Mouse (Mus musculus) limb, embryonic 11.5 days (tissue): ENCODE results near the gene Gm5868. TPM values are rescaled to one million over a fixed set of nuclear protein-coding genes. Genes with fewer than 3 reads are reported as not detected.
A peak's percentile ranks its signal among the peaks of the same experiment; 100 is the strongest.
"Not testable (repeated sequence)": the region's sequence is repeated elsewhere in the genome, so short reads cannot be mapped to it uniquely, and the experiment has no call there.

ENCODE experiments used
- ATAC-seq: fragments of 200-750 bp; cut with Nextera tagmentation; 2 replicates; pipeline ENCODE4 v1.8.0; 2017; ENCODE audit warnings: low read depth; ENCODE audit not compliant: insufficient number of reproducible peaks, low FRiP score, low TSS enrichment
- DNase-seq: peaks from one replicate; pipeline ENCODE4 v3.0.0-alpha.2; 2015; ENCODE audit warnings: low spot score
- H3K27ac ChIP-seq: fragments of 300-500 bp; sonication (generic); replicated peaks from 2 replicates; pipeline ENCODE4 v1.5.1; 2014; ENCODE audit warnings: low read depth, mild to moderate bottlenecking, low read length
- H3K27me3 ChIP-seq: fragments of 300-500 bp; sonication (generic); 2 replicates; pipeline ENCODE4 v1.6.1; 2014; ENCODE audit warnings: mild to moderate bottlenecking, low read length, mixed read lengths; ENCODE audit not compliant: control insufficient read depth, insufficient read depth
- H3K36me3 ChIP-seq: fragments of 300-500 bp; sonication (generic); 2 replicates; pipeline ENCODE4 v1.6.1; 2014; ENCODE audit warnings: mild to moderate bottlenecking, low read length, moderate library complexity, mixed read lengths; ENCODE audit not compliant: control insufficient read depth, insufficient read depth
- H3K4me1 ChIP-seq: fragments of 300-500 bp; sonication (generic); 2 replicates; pipeline ENCODE4 v1.6.1; 2014; ENCODE audit warnings: low read length, mixed read lengths; ENCODE audit not compliant: control insufficient read depth, insufficient read depth
- H3K4me2 ChIP-seq: fragments of 300-500 bp; sonication (generic); 2 replicates; pipeline ENCODE4 v1.6.1; 2014; ENCODE audit warnings: low read depth, mild to moderate bottlenecking, moderate library complexity; ENCODE audit not compliant: severe bottlenecking
- H3K4me3 ChIP-seq: fragments of 300-500 bp; sonication (generic); 2 replicates; pipeline ENCODE4 v1.5.1; 2014; ENCODE audit warnings: low read depth, low read length
- H3K9ac ChIP-seq: fragments of 300-500 bp; sonication (generic); 2 replicates; pipeline ENCODE4 v1.6.1; 2014; ENCODE audit warnings: mild to moderate bottlenecking, low read length
- H3K9me3 ChIP-seq: fragments of 300-500 bp; sonication (generic); 2 replicates; pipeline ENCODE4 v1.6.1; 2016; ENCODE audit warnings: low read length; ENCODE audit not compliant: control insufficient read depth
- WGBS: fragments of 180-500 bp; shearing (Covaris S2); extraction: QIAGEN DNeasy Blood & Tissue Kit; methylation state at CpG from one replicate; pipeline ENCODE4 v1.1.7; 2014; 5-methylcytosine and 5-hydroxymethylcytosine counted together
- polyA plus RNA-seq: library from polyadenylated mRNA; unstranded; fragments of >200 nt; fragmentation: Nextera tagmentation; extraction: Ambion mirVana; gene quantifications from 2 replicates; pipeline ENCODE4 v1.2.1, GENCODE M21; 2014

Gene Gm5868
- polyA plus RNA-seq, 1 experiment from 2014 or later: 0.81 TPM

GRCm38 (mm10) chr5:72586667-72587191, 622 bp downstream of the Gm5868 start:
- not testable (repeated sequence) for H3K9ac ChIP-seq, H3K27me3 ChIP-seq, H3K9me3 ChIP-seq, H3K36me3 ChIP-seq, H3K4me1 ChIP-seq, H3K27ac ChIP-seq
- peak overlapping the region; percentile 71 for H3K4me2 ChIP-seq
- DNase-seq (peak; percentile 24), ATAC-seq (0 out of 2 replicates have a peak, but pooled peaks have one; percentile 9)
- 46% methylated on average over 25 of the region's 25 CpGs for WGBS
- H3K4me3 ChIP-seq: peak overlapping the region; percentile 37

GRCm38 (mm10) chr5:72586122-72586521, 1.2 kb downstream of the Gm5868 start:
- H3K4me3 ChIP-seq, H3K9me3 ChIP-seq, H3K4me2 ChIP-seq, H3K9ac ChIP-seq, H3K27ac ChIP-seq, H3K4me1 ChIP-seq, H3K36me3 ChIP-seq, ATAC-seq, DNase-seq: not testable (repeated sequence)
- peaks cover 10% of the 10 kb centered on the region; the same call in 1 of the 2 replicates for H3K27me3 ChIP-seq
- 41% methylated on average over 7 of the region's 7 CpGs for WGBS

GRCm38 (mm10) chr5:72580970-72581332, 6.4 kb downstream of the Gm5868 start, which contains the start of gene Zar1:
Gene Zar1, minus strand, starts transcription at chr5:72581254.
- H3K27ac ChIP-seq, H3K4me1 ChIP-seq, H3K9me3 ChIP-seq, H3K36me3 ChIP-seq, H3K27me3 ChIP-seq: not testable (repeated sequence)
- WGBS: 7% methylated on average over 14 of the region's 21 CpGs
- H3K4me3 ChIP-seq: peak within 1 kb of the TSS; percentile 41
- peak; percentile 51 for ATAC-seq
- peak within 1 kb of the TSS; percentile 45; the same call in 1 of the 2 replicates for H3K9ac ChIP-seq
- DNase-seq: peak; percentile 38
- peak within 1 kb of the TSS; percentile 71 for H3K4me2 ChIP-seq

DNA sequence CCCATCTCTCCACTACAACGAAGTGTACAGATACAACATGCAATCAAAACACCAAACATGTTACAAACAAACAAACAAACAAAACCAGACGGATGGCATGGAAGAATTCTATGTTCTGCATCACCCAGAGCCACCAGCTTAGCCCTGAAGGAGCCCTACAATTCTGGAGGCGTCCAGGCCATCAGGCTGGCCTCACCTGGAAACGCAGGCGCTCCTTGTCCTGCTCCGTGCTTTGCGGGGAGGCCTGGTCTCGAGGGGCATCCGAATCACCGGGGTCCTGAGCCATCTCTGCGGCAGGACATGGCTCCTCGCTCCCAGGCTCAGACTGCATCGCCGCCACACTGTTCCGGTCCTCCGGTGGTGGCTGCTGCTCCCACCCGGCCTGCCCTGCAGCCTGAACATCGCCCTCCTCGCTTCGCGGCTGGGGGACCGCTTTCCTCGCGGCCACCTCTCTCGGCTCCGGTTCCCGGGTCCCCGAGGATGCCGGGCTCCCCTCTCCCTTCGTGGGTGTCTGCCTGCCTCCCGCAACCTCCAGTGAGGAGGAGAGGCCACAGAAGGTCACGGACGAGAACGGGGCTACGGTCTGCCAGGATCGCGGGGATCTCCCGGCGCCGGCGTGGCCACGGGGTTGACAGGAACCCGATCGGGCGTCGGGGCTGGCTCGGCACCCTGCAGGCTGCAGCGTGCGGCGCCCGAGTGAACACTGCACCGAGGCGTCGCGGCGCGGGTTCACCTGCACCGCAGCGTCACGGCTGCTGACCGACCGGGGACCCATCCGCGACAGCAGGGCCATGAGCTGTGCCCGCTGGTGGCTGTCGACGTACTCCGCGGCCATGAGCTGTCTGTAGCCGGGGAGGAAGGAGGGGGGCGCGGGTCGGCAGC, 7.0 kb downstream of the Gm5868 start:
- H3K4me3 ChIP-seq: peak overlapping the region; percentile 41
- H3K4me1 ChIP-seq, H3K27ac ChIP-seq, H3K27me3 ChIP-seq, H3K9me3 ChIP-seq, H3K36me3 ChIP-seq: not testable (repeated sequence)
- DNase-seq (peak; percentile 62), ATAC-seq (peak; percentile 78)
- H3K4me2 ChIP-seq: peak overlapping the region; percentile 71
- H3K9ac ChIP-seq: peak overlapping the region; percentile 45; the same call in 1 of the 2 replicates
- 8% methylated on average over 41 of the region's 73 CpGs for WGBS

DNA sequence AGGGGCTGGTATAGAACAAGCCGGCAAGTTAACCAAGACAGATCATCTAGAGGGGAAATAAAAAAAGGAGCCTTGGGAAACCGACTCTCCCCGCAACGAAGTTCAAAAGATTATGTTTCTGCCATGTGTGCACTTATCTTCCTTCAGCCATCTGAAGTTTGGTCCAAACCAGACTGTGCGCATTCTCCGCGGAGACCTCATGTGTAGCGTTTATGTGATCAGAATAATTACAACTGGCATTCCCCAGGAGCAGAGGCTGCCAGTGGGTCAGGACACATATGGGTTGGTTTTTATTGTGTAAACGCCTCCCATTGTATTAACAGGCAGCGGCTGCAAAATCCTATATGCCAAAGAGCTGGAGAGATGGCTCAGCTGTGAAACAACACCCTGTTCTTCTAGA, 7.8 kb downstream of the Gm5868 start:
- ATAC-seq: 0 out of 2 replicates have a peak, but pooled peaks have one; percentile 23
- H3K4me3 ChIP-seq, H3K9me3 ChIP-seq, H3K4me1 ChIP-seq, H3K27me3 ChIP-seq, H3K36me3 ChIP-seq, H3K4me2 ChIP-seq, H3K27ac ChIP-seq, H3K9ac ChIP-seq: not testable (repeated sequence)
- peak; percentile 56 for DNase-seq
- WGBS: 43% methylated on average over 10 of the region's 10 CpGs

DNA sequence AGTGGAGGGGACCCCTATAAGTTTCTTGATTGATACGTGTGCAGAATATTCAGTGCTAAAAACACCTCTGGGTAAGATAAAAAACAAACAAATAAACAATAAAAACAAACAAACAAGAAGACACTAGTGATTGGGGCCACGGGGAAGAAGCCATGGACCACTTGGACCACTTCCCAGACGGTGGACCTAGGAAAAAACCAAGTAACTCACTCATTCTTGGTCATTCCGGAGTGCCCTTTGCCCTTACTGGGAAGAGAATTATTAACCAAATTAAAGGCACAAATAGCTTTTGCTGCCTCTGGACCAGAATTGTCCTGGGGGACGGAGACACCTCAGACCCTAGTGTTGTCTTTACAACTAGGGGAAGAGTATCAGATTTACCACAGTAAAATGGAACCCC, 21.7 kb downstream of the Gm5868 start:
- Histone ChIP-seq H3K4me1 (no peaks in the 10 kb centered on the region), H3K27me3 (no peaks in the 10 kb centered on the region), H3K4me3 (no peak overlapping the region), H3K27ac (no peak overlapping the region), H3K9ac (no peak overlapping the region), H3K9me3 (no peaks in the 10 kb centered on the region), H3K4me2 (no peak overlapping the region), H3K36me3 (no peaks in the 10 kb centered on the region)
- DNase-seq (no peak), ATAC-seq (no peak)
- 90% methylated on average over 5 of the region's 5 CpGs for WGBS

DNA sequence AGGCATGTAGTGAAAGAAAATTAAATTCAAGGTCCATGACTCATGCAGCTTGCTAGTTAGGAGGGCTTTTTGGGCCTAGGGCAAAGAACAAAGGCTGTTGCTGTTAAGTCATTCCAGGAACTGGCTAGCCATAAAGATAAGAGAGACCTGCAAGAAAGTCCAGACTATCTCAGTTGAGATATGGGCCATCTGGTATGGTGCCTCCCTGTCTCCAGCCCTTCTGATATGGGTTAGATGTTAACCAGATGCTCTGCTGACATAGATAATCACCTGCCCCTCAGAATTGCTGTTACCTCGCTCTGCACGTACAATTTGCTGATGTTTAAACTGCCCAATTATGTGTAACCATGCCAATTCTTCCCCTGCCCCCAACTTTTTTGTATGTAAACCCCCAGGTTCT, 24.2 kb downstream of the Gm5868 start:
- 87% methylated on average over 2 of the region's 2 CpGs for WGBS
- DNase-seq, H3K4me2 ChIP-seq, H3K27me3 ChIP-seq, ATAC-seq, H3K36me3 ChIP-seq, H3K4me1 ChIP-seq, H3K4me3 ChIP-seq, H3K27ac ChIP-seq, H3K9ac ChIP-seq, H3K9me3 ChIP-seq: not testable (repeated sequence)

DNA sequence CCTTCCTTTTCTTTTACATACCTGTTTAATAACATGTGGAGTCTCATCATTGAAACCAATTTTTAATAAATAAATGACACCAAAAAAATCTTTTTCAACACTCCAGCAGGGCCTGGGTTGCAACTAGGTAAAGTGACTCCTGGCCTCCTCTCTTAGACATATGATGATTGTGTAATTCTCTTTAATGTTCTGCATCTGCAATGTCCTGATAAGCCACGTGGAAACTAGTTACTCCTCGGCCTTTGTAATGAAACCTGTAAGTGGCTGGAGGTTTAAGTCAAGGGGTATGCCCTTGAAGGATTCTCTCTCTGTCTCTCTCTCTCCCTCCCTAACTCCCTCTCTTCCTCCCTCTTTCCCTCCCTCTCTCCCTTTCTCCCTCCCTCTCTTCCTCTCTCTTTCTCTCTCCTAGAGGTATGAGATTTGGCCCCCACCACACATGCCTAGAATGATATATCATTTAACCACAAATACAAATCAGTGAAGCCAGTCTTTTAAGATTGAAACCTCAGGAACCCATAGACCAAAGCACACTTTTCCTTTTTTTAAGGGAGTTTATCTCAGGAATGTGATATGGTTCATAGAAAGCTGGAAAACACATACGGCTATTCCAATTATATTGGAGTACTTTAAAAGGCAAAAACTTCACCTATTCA, 26.2 kb downstream of the Gm5868 start:
- H3K27ac ChIP-seq: no peak overlapping the region
- no peak overlapping the region for H3K9ac ChIP-seq
- no peak for DNase-seq
- H3K9me3 ChIP-seq: no peaks in the 10 kb centered on the region
- no peaks in the 10 kb centered on the region for H3K36me3 ChIP-seq
- 80% methylated on average over 3 of the region's 3 CpGs for WGBS
- no peaks in the 10 kb centered on the region for H3K27me3 ChIP-seq
- no peak for ATAC-seq
- H3K4me1 ChIP-seq: no peaks in the 10 kb centered on the region
- no peak overlapping the region for H3K4me3 ChIP-seq
- no peak overlapping the region for H3K4me2 ChIP-seq
